Mouse (Mus musculus) gonadal fat pad, adult 2 months (tissue): ENCODE results near the gene Ubr7. TPM values are rescaled to one million over a fixed set of nuclear protein-coding genes. Genes with fewer than 3 reads are reported as not detected.

Source experiments
- DNase-seq: peaks from one replicate; pipeline ENCODE4 v3.0.0-alpha.2; 2012; ENCODE audit warnings: low read depth
- polyA plus RNA-seq: library from polyadenylated mRNA; depleted of rRNA; stranded (reverse); fragments of >200 nt; gene quantifications from 2 replicates; pipeline ENCODE4 v1.2.3, GENCODE M21; 2012; rRNA removed

The Ubr7 gene
- polyA plus RNA-seq = 19.2 and 20.2 TPM in 2 replicates

GRCm38 (mm10) chr12:102757689-102758402 lies at the start of gene Ubr7, which contains the start of the genes Gm28051 and Gon7:
TSS of gene Ubr7 (plus strand) at chr12:102757967.
TSS of gene Gm28051 (minus strand) at chr12:102757765.
TSS of gene Gon7 (minus strand) at chr12:102757803.
- DNase-seq = peak; percentile 65

GRCm38 (mm10) chr12:102708220-102708619 lies 49.5 kb upstream of the Ubr7 start:
- DNase-seq = no peak

DNA sequence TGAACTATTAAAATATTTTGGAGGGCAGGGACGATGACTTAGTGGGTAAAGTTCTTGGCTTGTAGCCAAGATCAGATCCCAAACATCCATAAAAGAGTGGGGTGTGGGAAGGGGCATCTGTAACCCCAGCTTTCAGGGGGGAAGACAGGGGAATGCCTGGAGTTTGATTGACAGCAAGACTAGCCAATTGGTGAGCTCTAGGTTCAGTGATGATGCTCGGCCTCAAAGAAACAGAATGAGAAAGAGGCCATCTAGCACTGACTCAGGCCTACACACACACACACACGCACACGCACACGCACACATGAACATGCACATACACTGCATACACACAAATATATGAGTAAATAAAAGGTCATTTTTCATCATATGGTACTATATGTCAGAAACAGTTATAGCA lies 47.9 kb upstream of the Ubr7 start:
- DNase-seq = no peak

- DNase-seq = no peak
Observed at GRCm38 (mm10) chr12:102710851-102711375, 46.9 kb upstream of the Ubr7 start.

DNA sequence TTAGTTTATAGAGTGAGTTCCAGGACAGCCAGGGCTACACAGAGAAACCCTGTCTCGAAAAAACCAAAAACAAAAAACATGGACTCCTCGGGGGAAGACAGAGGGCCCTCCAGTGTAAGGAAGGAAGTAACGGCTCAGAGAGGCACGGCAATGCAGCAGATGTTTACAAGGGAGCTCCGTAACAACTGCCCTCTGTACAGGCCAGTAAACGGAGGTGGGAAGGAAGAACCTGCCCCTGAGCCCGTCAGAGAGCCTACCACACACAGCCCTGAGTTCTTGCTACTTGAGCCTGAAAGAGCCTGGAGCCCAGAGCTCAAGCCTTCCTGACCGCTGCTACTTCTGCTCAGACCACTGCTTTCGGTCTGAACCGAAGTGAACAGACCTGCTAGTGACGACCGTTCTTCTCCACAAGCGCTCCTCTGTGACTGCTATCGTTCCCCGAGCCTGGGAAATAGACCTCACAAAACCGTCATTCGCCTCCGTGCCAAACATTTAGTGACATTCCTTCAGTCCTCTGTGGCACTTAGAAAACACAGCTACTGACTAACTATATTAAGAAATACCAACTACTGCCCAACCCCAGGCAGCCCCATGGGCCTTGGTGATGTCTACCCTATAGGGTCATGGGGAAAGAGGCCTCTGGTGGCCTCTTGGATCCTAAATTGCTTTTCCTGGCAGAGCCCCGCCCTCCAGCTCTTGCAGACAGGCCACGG lies 44.5 kb upstream of the Ubr7 start:
- DNase-seq = no peak

GRCm38 (mm10) chr12:102714116-102714515 lies 43.7 kb upstream of the Ubr7 start:
- DNase-seq = no peak

GRCm38 (mm10) chr12:102714654-102715395 lies 42.9 kb upstream of the Ubr7 start:
- no peak for DNase-seq

- no peak for DNase-seq
Observed at GRCm38 (mm10) chr12:102719552-102720315, 38.0 kb upstream of the Ubr7 start.

GRCm38 (mm10) chr12:102722451-102722850 lies 35.3 kb upstream of the Ubr7 start:
- no peak for DNase-seq

GRCm38 (mm10) chr12:102722966-102723365 lies 34.8 kb upstream of the Ubr7 start:
- no peak for DNase-seq

DNA sequence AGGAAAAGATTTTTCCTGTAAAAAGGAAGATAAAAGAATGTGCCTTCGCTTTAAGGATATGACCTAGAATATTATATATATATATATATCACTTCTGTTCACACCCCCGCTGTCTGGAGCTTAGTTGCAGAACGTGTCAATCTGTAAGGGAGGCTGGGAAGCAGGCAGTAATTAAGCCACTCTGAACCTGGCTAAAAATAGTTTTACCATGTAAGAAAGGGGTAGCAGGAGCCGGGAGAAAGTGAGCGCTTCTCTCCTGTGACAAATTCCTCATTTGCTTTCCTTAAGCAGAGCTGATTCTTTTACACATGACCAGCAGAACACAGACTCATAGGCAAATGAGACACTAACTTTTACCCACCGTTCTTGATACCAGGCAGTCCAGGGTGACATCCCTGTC lies 33.9 kb upstream of the Ubr7 start:
- no peak for DNase-seq

DNA sequence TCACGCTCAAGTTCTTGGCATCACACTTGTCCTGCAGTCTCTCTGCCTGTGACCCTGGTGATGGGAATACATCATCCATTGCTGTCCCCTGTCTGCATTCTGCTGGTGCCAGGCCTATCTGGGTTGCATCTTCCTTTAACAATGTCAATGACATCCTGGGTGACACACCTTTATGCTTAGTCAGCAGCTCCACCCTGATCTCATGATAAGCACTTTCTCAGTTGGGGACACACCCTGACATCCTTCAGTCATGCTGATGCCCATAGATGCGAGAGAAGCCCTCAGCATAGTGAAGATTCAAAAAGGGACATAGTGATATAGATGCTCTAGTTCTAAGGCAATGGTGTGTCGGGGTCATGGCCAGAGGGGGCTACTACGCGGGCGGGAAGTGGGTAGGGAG lies 32.6 kb upstream of the Ubr7 start:
- DNase-seq = no peak

GRCm38 (mm10) chr12:102725761-102726175 lies 32.0 kb upstream of the Ubr7 start:
- no peak for DNase-seq

DNA sequence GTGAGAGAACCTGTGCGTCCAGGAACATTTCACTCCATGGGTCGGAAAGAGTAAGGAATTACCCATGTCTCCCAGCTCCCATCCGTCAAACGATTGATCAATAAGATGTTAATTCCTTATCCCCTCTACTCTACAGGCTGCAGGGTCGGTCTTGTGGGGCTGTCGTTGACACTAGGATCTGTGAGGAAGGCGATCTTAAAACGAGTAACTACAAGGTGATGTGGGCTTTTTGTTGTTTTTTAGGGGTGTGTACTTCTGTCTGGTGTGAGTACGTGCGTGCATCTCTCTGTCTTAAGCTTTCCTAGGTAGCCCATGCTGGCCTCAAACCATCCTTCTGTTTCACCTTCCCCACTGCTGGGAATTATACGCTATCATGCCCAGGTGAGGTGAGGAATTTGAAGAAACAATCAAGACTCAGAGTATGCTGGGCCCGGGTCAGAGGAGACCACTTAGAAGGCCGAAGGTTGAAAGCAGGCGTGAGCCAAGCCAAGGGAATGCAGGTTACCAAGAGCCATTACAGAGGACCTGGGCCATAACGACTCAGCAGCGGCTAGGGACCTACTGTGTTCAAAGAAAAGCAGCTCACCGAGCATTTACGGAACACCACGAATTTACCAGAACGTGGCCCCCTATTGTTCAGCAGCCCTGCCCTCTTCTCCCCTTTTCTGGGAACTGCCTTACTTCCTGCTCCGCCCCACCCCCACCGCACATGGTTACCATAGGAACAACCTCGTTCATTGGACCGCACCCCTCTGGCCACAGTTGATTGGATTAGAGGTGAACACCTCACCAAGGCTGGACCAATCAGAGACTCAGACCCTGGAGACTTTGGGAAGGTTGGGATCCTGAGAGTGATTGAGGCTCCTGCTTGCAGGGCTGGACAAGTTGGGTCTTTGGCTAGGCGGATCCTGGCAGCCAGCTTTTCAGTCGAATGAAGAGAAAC lies 27.6 kb upstream of the Ubr7 start:
- DNase-seq = peak; percentile 56

DNA sequence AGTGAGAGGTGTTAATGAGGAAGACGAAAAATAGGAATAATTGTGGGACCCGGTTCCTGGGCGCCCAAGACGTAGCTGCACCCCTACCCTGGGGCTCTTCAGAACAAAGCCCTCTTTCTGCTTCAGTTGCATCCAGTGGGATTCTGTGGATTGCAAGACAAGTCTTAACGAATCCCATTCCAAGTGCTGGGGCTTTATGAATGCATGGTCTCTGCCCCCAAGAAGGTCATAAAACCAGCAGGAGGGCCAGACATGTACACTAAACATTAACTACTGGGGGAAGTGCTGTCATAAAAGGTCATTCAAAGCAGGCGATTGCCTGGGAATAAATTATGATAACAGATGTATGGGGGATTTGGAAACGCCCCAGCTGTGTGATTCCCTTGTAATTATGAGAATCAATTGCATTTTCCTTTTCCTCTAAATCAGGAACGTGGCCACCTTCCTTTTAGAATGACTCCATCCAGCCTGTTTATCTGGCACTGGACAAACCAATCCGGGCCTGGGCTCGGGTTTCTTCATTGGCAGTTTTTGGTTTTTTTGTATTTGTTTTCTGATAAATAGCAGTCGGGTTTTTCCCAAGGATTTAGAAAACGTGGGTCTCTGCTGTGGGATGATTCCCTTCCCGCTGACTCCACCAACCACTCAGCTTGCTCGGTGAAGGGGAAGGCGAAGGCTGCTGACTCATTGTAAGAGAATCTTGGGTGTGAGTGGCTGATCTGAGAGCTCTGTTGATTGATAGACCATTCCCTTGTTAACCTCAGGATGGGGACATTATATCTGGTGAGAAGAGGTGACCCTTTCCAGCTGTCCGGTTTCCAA lies 26.8 kb upstream of the Ubr7 start:
- no peak for DNase-seq

DNA sequence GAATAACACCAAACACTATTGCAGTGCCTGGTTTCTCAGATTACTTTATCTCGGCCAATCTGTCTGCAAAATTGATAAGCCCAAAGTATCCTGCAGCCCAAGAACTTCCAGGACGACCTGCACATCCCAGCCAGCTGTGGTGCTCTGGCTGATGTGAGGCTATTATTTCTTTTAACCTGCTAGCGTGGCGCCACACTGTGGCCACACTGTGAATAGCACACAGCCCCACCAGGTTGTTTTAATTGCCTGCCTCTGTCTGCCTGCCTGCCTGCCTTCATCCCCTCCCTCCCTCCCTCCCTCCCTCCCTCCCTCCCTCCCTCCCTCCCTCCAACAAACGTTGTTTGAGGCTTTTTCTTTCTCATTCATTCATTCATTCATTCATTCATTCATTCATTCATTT lies 24.4 kb upstream of the Ubr7 start:
- DNase-seq = no peak

GRCm38 (mm10) chr12:102739096-102739495 lies 18.7 kb upstream of the Ubr7 start:
- no peak for DNase-seq

DNA sequence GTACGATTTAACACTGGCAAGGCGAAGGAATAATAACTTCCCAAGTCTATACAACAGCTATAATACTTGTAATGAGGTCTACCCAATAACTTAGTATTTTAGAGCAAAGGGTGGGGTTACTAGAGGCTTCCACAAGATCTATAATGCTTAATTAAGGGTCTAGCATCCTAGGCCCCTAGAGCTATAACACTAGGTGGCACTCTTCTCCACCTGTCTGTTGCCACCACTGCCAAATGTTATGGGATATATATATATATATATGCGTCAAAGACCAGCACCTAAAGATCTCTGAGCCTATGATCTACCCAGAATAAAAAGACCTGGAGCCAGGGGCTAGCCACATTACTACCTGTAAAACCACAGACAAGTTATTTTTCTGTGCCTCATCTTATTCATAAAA lies 17.5 kb upstream of the Ubr7 start:
- DNase-seq = no peak

DNA sequence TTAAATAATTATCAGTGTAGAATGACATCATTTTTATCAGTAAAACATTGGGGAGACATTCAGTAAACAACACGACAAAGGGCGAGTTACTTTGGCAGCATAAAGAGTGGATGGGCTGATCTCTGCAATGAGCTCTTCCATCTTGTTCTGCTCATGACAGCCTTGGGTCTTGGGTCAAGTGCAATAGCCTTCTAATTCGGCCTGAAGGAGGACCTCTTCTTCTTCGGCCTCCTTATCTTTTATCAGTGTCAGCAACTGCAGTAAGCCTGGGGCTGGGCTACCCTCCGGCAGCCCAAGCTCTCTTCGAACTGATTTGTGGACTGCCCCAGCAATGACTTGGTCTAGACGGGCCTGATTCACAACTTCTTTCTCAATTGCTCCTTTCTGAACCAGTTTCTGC lies 15.7 kb upstream of the Ubr7 start:
- DNase-seq = no peak
